Mouse (Mus musculus) frontal cortex, postnatal 14 days (tissue): Measurements from ENCODE around the gene Arih2.

ENCODE experiments used
- DNase-seq, 2 experiments: peaks; one replicate each; pipeline ENCODE4 v3.0.0; 2022; ENCODE audit warnings: low spot score in 2 of 2

Arih2 gene

GRCm38 (mm10) chr9:108579344-108579690 lies 69.9 kb downstream of the Arih2 start:
- DNase-seq = no peak

DNA sequence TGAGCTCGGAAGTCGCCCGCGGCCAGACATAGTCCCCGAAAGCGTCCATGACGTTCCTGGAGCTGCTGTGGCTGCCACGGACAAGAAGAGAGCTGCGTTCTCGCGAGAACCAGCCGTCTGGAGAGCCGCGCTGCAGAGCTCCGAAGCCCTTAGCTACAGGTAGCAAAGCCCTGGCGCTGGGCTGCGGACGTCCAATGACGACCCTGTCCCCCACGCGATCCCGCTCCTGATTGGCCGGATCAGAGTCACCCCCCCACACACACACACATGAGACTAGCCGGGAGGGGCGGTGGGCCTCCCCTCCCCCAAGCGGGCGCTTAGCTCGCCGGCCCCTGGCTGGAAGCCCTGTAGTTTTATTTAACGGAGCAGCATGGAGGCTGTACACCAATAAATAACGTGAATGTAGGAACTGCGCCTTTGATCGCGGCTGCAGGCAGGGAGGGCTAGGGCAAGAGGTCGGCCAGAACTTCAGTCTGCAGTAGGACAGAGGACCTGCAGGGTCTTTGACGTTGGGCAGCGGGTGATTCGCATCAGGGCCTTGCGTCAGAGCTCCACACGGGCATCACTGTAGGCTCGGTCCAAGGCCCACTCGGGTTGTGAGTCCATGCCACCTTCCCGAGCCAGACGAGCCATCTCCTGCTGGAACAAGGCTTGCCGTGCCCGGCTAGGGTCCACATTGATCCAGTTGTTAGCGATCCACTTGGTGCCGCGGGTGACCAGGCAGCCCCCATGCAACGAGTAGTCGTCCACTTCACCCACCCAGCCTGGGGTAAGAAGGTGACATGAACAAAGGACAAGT lies 70.4 kb downstream of the Arih2 start, which contains the start of gene Wdr6:
Gene Wdr6, minus strand, starts transcription at position 195 of the 799 bp plus-strand sequence.
- DNase-seq = peak; percentile 89 to 94

DNA sequence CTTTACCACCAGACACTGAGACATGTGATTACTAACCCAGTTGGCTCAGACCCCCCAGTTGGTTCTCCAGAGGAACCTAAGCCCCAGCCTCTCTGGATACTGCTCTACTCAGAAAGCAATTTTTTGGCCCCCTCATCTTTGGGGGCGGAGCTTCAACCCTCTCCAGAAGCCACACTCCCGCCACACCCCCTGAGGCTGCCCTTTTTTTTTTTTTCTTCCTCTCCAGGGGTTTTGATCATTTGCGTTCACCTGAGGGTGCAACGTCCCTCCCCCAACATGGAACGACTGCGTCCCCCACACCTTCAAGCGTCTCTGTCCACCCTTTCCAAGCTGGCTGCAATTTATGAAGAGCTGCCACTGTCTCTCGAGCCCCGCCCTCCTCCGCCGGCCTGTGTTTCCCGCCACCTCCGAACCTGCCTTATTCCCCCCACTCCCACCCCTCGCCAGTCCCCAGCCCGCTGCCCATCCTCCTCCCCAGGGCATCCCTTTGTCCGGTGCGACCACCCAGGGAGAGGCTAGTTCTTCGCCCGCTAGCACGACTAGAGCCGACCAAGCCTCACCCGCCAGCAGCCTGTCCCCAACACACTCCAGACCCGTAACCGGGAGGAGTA lies 71.1 kb downstream of the Arih2 start:
- DNase-seq = no peak

GRCm38 (mm10) chr9:108577025-108577424 lies 72.2 kb downstream of the Arih2 start:
- DNase-seq = no peak

- no peak for DNase-seq
Measured at GRCm38 (mm10) chr9:108575321-108576297, 73.6 kb downstream of the Arih2 start.

GRCm38 (mm10) chr9:108574921-108575320 lies 74.3 kb downstream of the Arih2 start:
- no peak for DNase-seq

- no peak for DNase-seq
Measured at GRCm38 (mm10) chr9:108573774-108574690, 75.2 kb downstream of the Arih2 start.

GRCm38 (mm10) chr9:108572321-108572720 lies 76.9 kb downstream of the Arih2 start:
- no peak for DNase-seq

DNA sequence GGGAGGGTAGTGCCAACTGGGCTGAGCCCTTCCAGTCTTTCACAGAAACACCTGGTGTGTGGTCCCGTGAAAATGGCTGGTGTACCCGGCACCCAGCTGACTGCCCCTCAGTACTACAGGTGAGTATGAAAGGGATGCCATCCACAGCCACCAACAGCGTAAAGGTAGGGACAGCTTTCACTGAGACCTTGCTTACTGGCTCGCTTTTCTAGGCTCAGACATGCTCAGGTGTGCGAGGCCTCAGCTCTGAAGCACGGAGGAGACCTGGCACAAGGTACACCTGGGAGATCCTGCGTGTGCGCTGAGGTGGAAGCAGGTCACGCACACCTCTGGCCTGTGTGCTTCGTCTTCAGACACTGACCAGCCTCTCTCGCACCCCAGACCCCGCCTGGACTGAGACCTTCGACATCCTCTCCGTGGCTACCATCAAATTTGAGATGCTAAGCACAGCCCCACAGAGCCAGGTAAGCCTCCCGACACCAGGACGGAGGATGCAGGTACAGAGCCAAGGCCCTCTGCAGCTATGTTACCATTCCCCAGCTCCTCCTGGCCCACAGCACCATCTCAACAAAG lies 77.7 kb downstream of the Arih2 start:
- no peak for DNase-seq

- DNase-seq = peak in 1 of 2 experiments; percentile 78
Measured at GRCm38 (mm10) chr9:108570207-108570896, 78.8 kb downstream of the Arih2 start.

DNA sequence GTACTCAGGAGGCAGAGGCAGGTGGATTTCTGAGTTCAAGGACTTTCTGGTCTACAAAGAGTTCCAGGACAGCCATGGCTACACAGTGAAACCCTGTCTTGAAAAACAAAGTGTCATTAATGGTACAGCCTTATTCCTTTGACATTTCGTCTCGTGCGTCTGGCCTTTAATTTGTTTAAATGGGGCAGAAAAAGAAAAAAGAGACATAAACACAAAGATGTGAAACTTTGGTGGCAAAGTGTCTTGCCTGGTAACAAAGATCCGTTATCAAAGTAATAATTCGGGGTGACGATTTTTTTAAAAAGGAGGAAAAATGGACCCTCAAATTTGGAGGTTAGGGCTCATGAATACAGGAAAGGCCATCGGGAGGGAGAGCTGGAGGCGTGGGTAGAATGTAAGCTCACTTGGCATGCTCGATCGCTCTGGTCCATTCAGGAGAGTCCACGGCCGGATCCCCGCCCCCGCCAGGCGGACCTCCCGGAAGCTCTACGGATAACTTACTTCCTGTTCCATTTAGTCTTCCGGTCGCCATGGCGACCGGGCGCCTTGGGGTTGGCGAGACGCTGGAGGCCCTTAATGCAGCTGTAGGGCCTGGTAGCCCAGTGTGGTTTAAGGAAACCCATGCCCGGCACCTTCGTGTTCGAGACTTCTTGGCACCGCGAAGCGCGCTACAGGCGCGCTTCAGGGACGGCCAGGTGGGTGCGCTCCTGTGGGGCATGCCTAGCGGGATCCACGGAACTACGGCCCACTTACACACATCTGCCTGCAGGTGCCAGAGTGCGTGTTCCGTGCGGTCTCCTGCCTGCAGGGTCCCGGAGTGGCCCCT lies 79.6 kb downstream of the Arih2 start, which contains the start of gene Dalrd3:
Gene Dalrd3, plus strand, starts transcription at position 506 of the 826 bp plus-strand sequence.
- peak; percentile 85 to 87 for DNase-seq

DNA sequence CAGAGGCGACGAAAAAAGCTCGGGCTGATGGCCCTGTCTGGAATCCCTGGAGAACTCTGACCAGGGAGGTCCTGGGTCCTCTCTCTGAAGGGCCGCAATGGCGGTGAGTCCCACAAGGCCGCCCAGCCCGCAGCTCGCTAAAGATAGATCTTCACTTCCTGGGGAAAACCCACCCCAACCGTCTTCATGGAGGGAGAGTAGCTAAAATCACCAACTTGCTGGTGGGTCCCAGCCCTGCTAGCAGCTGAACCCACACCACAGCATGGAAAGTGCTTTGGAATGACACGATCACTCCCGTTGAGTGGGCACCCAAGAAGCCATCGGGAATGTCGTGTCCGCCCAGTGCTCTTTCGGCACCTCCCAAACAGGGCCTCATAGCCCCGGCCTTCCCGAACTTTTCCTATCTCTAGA lies 80.7 kb downstream of the Arih2 start:
- DNase-seq = no peak

- DNase-seq = no peak
Measured at GRCm38 (mm10) chr9:108567931-108568419, 81.2 kb downstream of the Arih2 start.

DNA sequence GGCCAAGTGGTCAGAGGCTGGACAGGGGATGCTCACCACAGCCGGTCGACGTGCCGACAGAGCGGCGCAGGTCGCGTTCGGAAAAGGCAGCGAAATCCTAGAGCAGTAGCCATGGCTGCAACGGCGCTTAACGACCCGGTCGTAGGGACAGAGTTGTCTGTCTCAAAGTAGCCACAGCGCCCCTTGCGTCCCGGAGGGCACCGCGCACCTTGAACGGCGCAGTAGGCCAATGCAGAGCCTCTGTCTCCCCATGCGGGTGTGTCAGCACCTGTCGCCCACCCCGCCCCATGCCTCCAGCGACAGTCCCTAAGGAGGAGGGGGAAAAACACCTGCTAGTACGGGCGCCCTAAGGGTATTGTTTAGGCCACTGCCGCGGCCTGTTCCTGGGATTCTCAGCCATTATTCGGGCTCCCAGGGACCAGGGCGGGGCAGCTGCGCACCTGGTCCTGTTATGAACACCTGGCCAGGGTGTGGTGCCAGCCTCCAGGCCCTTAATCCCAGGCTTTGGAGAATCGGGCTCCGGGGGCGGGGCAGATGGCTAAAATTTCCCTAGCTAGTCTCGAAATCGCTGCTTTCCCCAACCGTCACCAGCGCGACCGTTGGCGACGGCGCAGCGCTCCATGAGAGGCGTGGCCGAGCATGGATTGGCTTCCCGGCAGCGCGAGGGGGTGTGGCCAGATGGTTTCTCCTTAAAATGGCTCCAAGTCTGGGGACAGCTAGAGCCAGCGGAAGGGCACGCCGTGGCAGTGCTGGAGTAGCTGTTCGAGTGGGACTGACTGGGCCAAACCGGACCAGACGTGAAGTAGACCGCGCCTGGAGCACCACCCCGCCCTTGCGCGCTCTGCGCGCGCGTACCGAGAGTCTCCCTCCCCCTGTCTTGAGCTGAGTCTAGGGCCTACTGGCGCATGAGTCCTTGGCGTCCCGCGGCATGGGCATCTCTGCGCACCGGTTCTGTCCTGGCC lies 82.1 kb downstream of the Arih2 start, which contains the start of gene Ndufaf3:
Gene Ndufaf3, minus strand, starts transcription at position 620 of the 962 bp plus-strand sequence.
- DNase-seq = peak; percentile 91 to 95

GRCm38 (mm10) chr9:108565881-108566814 lies 83.0 kb downstream of the Arih2 start:
- DNase-seq = no peak

DNA sequence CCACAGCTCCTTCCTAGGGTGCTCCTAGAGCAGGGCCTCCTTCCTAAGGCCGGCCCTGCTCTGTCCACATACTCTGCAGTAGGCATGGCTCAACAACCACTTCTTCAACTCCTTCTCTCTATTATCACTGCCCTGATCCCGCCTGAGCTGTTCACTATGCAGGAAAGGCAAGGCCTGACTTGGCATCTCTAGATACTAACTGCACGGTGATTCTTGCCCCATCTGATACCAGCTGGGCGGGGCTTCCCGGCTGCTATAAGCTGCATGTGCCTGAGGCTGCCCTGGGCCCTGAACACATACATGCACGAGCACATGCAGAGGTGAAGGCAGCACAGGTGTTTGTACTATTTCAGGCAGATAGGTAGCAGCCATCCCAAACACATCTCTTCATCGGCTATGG lies 85.1 kb downstream of the Arih2 start:
- DNase-seq = no peak
